Mouse (Mus musculus): ENCODE measurements around the gene Rab8a. TPM values are rescaled to one million over a fixed set of nuclear protein-coding genes. Genes with fewer than 3 reads are reported as not detected.

Gene Rab8a
- total and polyA plus RNA-seq, 2 experiments from 2014 or later: 33.9 to 50.8 TPM

GRCm38 (mm10) chr8:72138456-72138855 lies 22.5 kb upstream of the Rab8a start:
- DNase-seq (ENCODE audit: low spot score) (no peak), ATAC-seq (ENCODE audit: insufficient read depth, low read depth) (no peak)
- Histone ChIP-seq H3K4me3 (ENCODE audit: low read depth, low read length) (no peak overlapping the region), H3K4me1 (ENCODE audit: control insufficient read depth, insufficient read depth) (peaks cover 2% of the 10 kb centered on the region), H3K4me2 (ENCODE audit: low read depth, low read length) (no peak overlapping the region), H3K27ac (ENCODE audit: low read depth) (no peak overlapping the region), H3K27me3 (ENCODE audit: control insufficient read depth, insufficient read depth, low read length) (no peaks in the 10 kb centered on the region), H3K9ac (replicated peaks; ENCODE audit: low read depth, low read length) (no peak overlapping the region), H3K9me3 (replicated peaks; ENCODE audit: control insufficient read depth, low read length) (no peaks in the 10 kb centered on the region), H3K36me3 (replicated peaks; ENCODE audit: control insufficient read depth, insufficient read depth, low read length) (peaks cover 53% of the 10 kb centered on the region)
- 95% methylated on average over 5 of the region's 5 CpGs for WGBS
- TF ChIP-seq CTCF (IDR thresholded peaks at IDR 0.05; ENCODE audit: low read depth) (no peak), EP300 (IDR thresholded peaks at IDR 0.05; ENCODE audit: low read depth) (no peak)

GRCm38 (mm10) chr8:72143256-72143824 lies 17.7 kb upstream of the Rab8a start:
- TF ChIP-seq EP300 (IDR thresholded peaks at IDR 0.05; ENCODE audit: low read depth) (no peak), CTCF (IDR thresholded peaks at IDR 0.05; ENCODE audit: low read depth) (no peak)
- WGBS: 82% methylated on average over 13 of the region's 13 CpGs
- no peak for ATAC-seq (ENCODE audit: insufficient read depth, low read depth)
- Histone ChIP-seq H3K4me3 (ENCODE audit: low read depth, low read length) (no peak overlapping the region), H3K9ac (replicated peaks; ENCODE audit: low read depth, low read length) (no peak overlapping the region), H3K4me1 (ENCODE audit: control insufficient read depth, insufficient read depth) (peaks cover 11% of the 10 kb centered on the region; the same call in 1 of the 2 replicates), H3K36me3 (replicated peaks; ENCODE audit: control insufficient read depth, insufficient read depth, low read length) (peaks cover 99% of the 10 kb centered on the region), H3K9me3 (replicated peaks; ENCODE audit: control insufficient read depth, low read length) (no peaks in the 10 kb centered on the region), H3K4me2 (ENCODE audit: low read depth, low read length) (no peak overlapping the region), H3K27me3 (ENCODE audit: control insufficient read depth, insufficient read depth, low read length) (no peaks in the 10 kb centered on the region), H3K27ac (ENCODE audit: low read depth) (no peak overlapping the region)
- DNase-seq (ENCODE audit: low spot score): no peak

GRCm38 (mm10) chr8:72144345-72144975 lies 16.5 kb upstream of the Rab8a start:
- TF ChIP-seq CTCF (IDR thresholded peaks at IDR 0.05; ENCODE audit: low read depth): no peak
- no peak for TF ChIP-seq EP300 (IDR thresholded peaks at IDR 0.05; ENCODE audit: low read depth)
- Histone ChIP-seq H3K9ac (replicated peaks; ENCODE audit: low read depth, low read length) (no peak overlapping the region), H3K27ac (ENCODE audit: low read depth) (no peak overlapping the region; the same call in 1 of the 2 replicates), H3K4me1 (ENCODE audit: control insufficient read depth, insufficient read depth) (peaks cover 11% of the 10 kb centered on the region; the same call in 1 of the 2 replicates), H3K27me3 (ENCODE audit: control insufficient read depth, insufficient read depth, low read length) (no peaks in the 10 kb centered on the region), H3K9me3 (replicated peaks; ENCODE audit: control insufficient read depth, low read length) (no peaks in the 10 kb centered on the region), H3K36me3 (replicated peaks; ENCODE audit: control insufficient read depth, insufficient read depth, low read length) (peaks cover 97% of the 10 kb centered on the region), H3K4me2 (ENCODE audit: low read depth, low read length) (no peak overlapping the region), H3K4me3 (ENCODE audit: low read depth, low read length) (no peak overlapping the region)
- WGBS: 68% methylated on average over 5 of the region's 5 CpGs
- DNase-seq (ENCODE audit: low spot score) (no peak), ATAC-seq (ENCODE audit: insufficient read depth, low read depth) (no peak)

- Histone ChIP-seq H3K36me3 (replicated peaks; ENCODE audit: control insufficient read depth, insufficient read depth, low read length) (peaks cover 97% of the 10 kb centered on the region), H3K27me3 (ENCODE audit: control insufficient read depth, insufficient read depth, low read length) (no peaks in the 10 kb centered on the region), H3K9ac (replicated peaks; ENCODE audit: low read depth, low read length) (no peak overlapping the region), H3K4me1 (ENCODE audit: control insufficient read depth, insufficient read depth) (peaks cover 11% of the 10 kb centered on the region; the same call in 1 of the 2 replicates), H3K4me3 (ENCODE audit: low read depth, low read length) (no peak overlapping the region), H3K27ac (ENCODE audit: low read depth) (no peak overlapping the region; the same call in 1 of the 2 replicates), H3K4me2 (ENCODE audit: low read depth, low read length) (no peak overlapping the region), H3K9me3 (replicated peaks; ENCODE audit: control insufficient read depth, low read length) (no peaks in the 10 kb centered on the region)
- no peak for DNase-seq (ENCODE audit: low spot score)
- no peak for TF ChIP-seq CTCF (IDR thresholded peaks at IDR 0.05; ENCODE audit: low read depth)
- TF ChIP-seq EP300 (IDR thresholded peaks at IDR 0.05; ENCODE audit: low read depth): no peak
- 69% methylated on average over 3 of the region's 3 CpGs for WGBS
- ATAC-seq (ENCODE audit: insufficient read depth, low read depth): no peak
These were observed 15.5 kb upstream of the Rab8a start for GRCm38 (mm10) chr8:72145511-72145910.

- H3K27me3 ChIP-seq (ENCODE audit: control insufficient read depth, insufficient read depth, low read length): no peaks in the 10 kb centered on the region
- 31% methylated on average over 1 of the region's 1 CpGs for WGBS
- no peak for TF ChIP-seq EP300 (IDR thresholded peaks at IDR 0.05; ENCODE audit: low read depth)
- no peak for TF ChIP-seq CTCF (IDR thresholded peaks at IDR 0.05; ENCODE audit: low read depth)
- H3K4me3 ChIP-seq (ENCODE audit: low read depth, low read length): no peak overlapping the region
- peaks cover 97% of the 10 kb centered on the region for H3K36me3 ChIP-seq (replicated peaks; ENCODE audit: control insufficient read depth, insufficient read depth, low read length)
- no peak overlapping the region for H3K4me2 ChIP-seq (ENCODE audit: low read depth, low read length)
- no peak overlapping the region for H3K9ac ChIP-seq (replicated peaks; ENCODE audit: low read depth, low read length)
- DNase-seq (ENCODE audit: low spot score) (no peak), ATAC-seq (ENCODE audit: insufficient read depth, low read depth) (no peak)
- no peak overlapping the region; the same call in 1 of the 2 replicates for H3K27ac ChIP-seq (ENCODE audit: low read depth)
- peaks cover 11% of the 10 kb centered on the region; the same call in 1 of the 2 replicates for H3K4me1 ChIP-seq (ENCODE audit: control insufficient read depth, insufficient read depth)
- no peaks in the 10 kb centered on the region for H3K9me3 ChIP-seq (replicated peaks; ENCODE audit: control insufficient read depth, low read length)
These were observed 14.9 kb upstream of the Rab8a start for GRCm38 (mm10) chr8:72146056-72146455.

Measured in heart, postnatal 0 days (tissue).